Mouse (Mus musculus): ENCODE results near the gene Prrc2a.

- TF ChIP-seq CTCF (IDR thresholded peaks at IDR 0.05; ENCODE audit: low read depth, low read length) (no peak), POLR2A (IDR thresholded peaks at IDR 0.05; ENCODE audit: borderline replicate concordance, low read depth, low read length) (no peak)
These were observed 61.4 kb downstream of the Prrc2a start for GRCm38 (mm10) chr17:35103221-35103690.
